Mouse (Mus musculus) forebrain, embryonic 14.5 days (tissue): ENCODE measurements at regions not wholly inside any gene's neighbourhood (a gene's known extent, or its start where the extent isn't known, plus 50 kb on each side); places are given as distances from the start of the nearest gene placed in this dataset.

Experiments used
- ATAC-seq: fragments of 200-750 bp; cut with Nextera tagmentation; 2 replicates; pipeline ENCODE4 v1.8.0; 2017; ENCODE audit warnings: mild to moderate bottlenecking, moderate library complexity
- DNase-seq: peaks from one replicate; pipeline ENCODE4 v3.0.0-alpha.2; 2015; ENCODE audit warnings: low spot score
- H3K27ac ChIP-seq: fragments of 300-500 bp; sonication (generic); 2 replicates; pipeline ENCODE4 v1.5.1; 2014; ENCODE audit warnings: low read depth, mild to moderate bottlenecking, control low read depth, low read length, moderate library complexity
- H3K27me3 ChIP-seq: fragments of 300-500 bp; sonication (generic); replicated peaks from 2 replicates; pipeline ENCODE4 v1.6.1; 2014; ENCODE audit warnings: low read length, control low read depth, mixed read lengths; ENCODE audit not compliant: control insufficient read depth, insufficient read depth
- H3K36me3 ChIP-seq: fragments of 300-500 bp; sonication (generic); 2 replicates; pipeline ENCODE4 v1.6.1; 2014; ENCODE audit warnings: low read length, control low read depth; ENCODE audit not compliant: control insufficient read depth, insufficient read depth
- H3K4me1 ChIP-seq: fragments of 300-500 bp; sonication (generic); 2 replicates; pipeline ENCODE4 v1.6.1; 2014; ENCODE audit warnings: antibody characterized with exemption, low read length, control low read depth; ENCODE audit not compliant: control insufficient read depth, insufficient read depth
- H3K4me2 ChIP-seq: fragments of 300-500 bp; sonication (generic); 2 replicates; pipeline ENCODE4 v1.6.1; 2014; ENCODE audit warnings: mild to moderate bottlenecking, control low read depth, low read length
- H3K4me3 ChIP-seq: fragments of 300-500 bp; sonication (generic); 2 replicates; pipeline ENCODE4 v1.5.1; 2014; ENCODE audit warnings: low read depth, low read length, control low read depth
- H3K9ac ChIP-seq: fragments of 300-500 bp; sonication (generic); 2 replicates; pipeline ENCODE4 v1.6.1; 2014; ENCODE audit warnings: mild to moderate bottlenecking, low read length, control low read depth, moderate library complexity
- H3K9me3 ChIP-seq: fragments of 300-500 bp; sonication (generic); replicated peaks from 2 replicates; pipeline ENCODE4 v1.6.1; 2016; ENCODE audit warnings: low read length, control low read depth, mixed read lengths; ENCODE audit not compliant: control insufficient read depth
- WGBS: fragments of 180-500 bp; shearing (Covaris S2); extraction: QIAGEN DNeasy Blood & Tissue Kit; methylation state at CpG from one replicate; pipeline ENCODE4 v1.1.7; 2014; 5-methylcytosine and 5-hydroxymethylcytosine counted together

DNA sequence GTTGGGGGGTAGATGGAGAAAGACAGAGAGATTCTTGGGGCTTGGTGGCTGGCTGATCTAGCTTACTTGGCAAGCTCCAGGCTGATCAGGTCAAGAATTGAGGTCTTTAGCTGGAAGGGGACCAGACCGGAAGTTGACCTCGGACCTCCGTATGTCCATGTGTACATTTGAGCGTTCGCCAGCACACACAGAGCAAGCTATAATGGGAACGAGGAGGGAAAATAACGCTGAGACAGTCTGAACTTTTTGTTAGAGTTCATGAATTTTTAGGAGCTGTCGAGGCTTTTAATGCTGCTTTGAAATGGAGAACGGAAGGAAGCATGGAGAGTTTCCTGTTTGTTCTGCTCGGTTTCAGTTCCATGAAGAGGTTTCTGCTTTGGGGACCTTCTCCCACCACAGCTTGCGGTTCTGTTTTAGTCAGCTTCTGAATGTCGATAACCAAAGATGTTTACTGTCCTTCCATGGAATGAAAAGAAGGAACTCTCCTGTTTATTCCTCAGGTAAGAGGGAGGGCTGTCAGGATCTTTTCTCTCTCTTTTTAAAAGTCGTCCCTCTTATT is 226.0 kb upstream of the Pkn2 start:
- WGBS: 63% methylated on average over 13 of the region's 13 CpGs
- Histone ChIP-seq H3K36me3 (no peaks in the 10 kb centered on the region), H3K4me3 (no peak overlapping the region), H3K4me1 (peaks cover 12% of the 10 kb centered on the region; the same call in 1 of the 2 replicates), H3K9me3 (no peaks in the 10 kb centered on the region), H3K4me2 (no peak overlapping the region), H3K9ac (no peak overlapping the region), H3K27me3 (no peaks in the 10 kb centered on the region), H3K27ac (no peak overlapping the region)
- ATAC-seq (no peak), DNase-seq (no peak)

DNA sequence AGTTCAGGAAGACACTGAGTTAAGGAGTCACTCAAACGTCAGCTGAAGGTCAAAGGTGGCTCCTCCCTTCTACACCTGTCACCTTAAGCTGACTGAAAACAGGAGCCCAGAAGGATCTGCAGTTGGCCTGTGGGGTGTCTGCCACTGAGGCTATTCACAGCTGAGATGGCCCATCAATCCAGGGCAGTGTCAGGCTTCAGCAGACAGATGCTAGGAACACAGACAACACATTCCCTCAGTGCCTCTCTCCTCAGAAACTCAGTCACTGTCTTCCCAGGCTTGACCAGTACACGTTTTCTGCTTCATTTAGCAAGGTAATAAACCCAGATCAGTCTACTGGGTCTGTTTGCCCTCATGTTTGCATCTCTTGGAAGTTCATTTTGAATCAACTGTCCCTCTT is 222.9 kb upstream of the Pkn2 start:
- Histone ChIP-seq H3K4me2 (no peak overlapping the region), H3K4me3 (no peak overlapping the region), H3K27ac (no peak overlapping the region), H3K4me1 (peaks cover 15% of the 10 kb centered on the region; the same call in 1 of the 2 replicates), H3K36me3 (no peaks in the 10 kb centered on the region), H3K9ac (no peak overlapping the region), H3K27me3 (no peaks in the 10 kb centered on the region), H3K9me3 (no peaks in the 10 kb centered on the region)
- DNase-seq (no peak), ATAC-seq (no peak)
- WGBS: 56% methylated on average over 2 of the region's 2 CpGs

DNA sequence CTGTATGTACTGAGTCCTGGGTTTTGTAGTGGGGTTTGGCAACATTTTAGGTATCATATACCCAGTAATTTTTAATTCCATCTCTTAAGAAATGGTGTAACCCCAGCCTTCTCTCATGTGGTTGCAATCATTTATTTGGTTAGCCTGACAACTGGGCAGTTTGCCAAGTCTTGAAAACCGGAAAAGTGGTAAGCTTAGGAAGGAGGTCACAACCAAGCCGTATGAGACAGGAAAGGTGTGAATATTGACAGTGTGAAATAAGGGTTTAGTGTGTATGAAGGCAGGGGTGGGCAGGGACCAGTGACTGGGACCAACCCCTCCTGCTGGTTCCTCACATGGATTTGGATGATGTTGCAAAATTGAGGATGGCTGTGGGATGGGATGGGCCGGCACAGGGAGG is 221.5 kb upstream of the Pkn2 start:
- no peak for ATAC-seq
- peak; percentile 68 for DNase-seq
- no peak overlapping the region for H3K9ac ChIP-seq
- H3K4me3 ChIP-seq: no peak overlapping the region
- no peak overlapping the region for H3K27ac ChIP-seq
- 25% methylated on average over 3 of the region's 3 CpGs for WGBS
- H3K36me3 ChIP-seq: no peaks in the 10 kb centered on the region
- no peaks in the 10 kb centered on the region for H3K9me3 ChIP-seq
- no peak overlapping the region for H3K4me2 ChIP-seq
- H3K4me1 ChIP-seq: peaks cover 15% of the 10 kb centered on the region; the same call in 1 of the 2 replicates
- H3K27me3 ChIP-seq: no peaks in the 10 kb centered on the region; the same call in 1 of the 2 replicates

DNA sequence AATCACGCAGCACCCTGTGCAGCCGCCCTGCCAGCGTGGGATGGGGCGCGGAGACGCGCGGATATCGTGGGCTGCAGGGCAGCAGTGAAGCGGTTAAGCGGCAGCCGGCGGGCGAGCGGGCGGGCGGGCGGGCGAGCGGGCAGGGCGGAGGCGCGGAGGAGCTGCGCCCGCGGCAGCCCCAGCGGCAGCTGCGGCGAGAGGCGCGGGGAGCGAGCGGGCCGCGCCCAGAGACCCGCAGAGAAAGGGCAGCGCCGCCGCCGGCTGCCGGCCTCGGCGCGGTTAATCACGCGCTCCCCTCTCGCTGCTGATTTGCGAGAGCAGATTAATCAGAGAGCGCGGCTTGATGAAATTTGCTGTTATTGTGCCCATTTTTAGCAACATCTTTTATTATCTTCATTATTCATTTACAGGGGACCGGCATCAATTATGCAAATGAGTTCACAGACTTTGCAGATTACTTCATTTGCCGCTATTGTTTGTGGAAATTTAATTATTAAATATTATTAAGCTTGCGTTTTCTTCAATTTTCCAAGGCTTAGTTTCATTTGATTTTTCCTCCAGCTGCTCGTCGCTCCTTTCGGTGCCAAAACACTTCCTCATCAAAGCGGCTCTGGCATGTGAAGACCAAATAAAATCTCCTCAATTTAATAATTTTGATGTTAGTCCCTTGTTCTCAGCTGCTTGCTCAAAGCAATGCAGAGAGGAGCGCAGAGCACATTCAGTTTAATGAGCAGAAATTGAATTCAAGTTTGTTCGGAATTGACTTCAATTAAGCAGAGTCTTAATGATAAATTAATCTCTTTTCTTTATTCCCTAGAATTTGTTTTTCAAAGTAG is 219.2 kb upstream of the Pkn2 start:
- peak overlapping the region; percentile 71 for H3K9ac ChIP-seq
- no peaks in the 10 kb centered on the region; the same call in 1 of the 2 replicates for H3K27me3 ChIP-seq
- peak; percentile 91 for ATAC-seq
- no peaks in the 10 kb centered on the region for H3K9me3 ChIP-seq
- H3K4me1 ChIP-seq: peaks cover 11% of the 10 kb centered on the region; the same call in 1 of the 2 replicates
- peak; percentile 85 for DNase-seq
- peak overlapping the region; percentile 35 for H3K4me3 ChIP-seq
- H3K27ac ChIP-seq: peak overlapping the region; percentile 71
- 1% methylated on average over 48 of the region's 59 CpGs for WGBS
- no peaks in the 10 kb centered on the region for H3K36me3 ChIP-seq
- peak overlapping the region; percentile 67 for H3K4me2 ChIP-seq

DNA sequence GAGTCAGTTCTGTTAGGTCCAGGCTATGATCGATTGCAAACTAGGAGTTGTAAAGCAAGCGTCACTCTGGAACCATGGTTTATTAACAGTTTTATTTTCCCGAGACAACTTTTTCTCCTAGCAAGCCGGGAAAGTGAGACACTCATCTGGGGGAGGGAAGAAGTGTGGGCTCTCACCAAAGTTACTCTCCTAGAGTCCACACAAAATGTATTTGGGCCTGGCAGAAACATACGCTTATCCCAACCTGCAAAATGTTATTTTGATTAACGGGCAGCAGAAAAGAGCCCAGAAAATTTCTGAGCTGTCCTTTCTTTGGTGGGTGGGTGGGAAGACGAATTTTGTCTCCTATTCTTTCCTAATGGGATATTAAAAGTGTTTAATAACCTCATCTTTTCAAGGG is 218.4 kb upstream of the Pkn2 start:
- peak overlapping the region; percentile 67 for H3K4me2 ChIP-seq
- no peak for ATAC-seq
- no peak for DNase-seq
- peak overlapping the region; percentile 71; the same call in 1 of the 2 replicates for H3K27ac ChIP-seq
- peak overlapping the region; percentile 35 for H3K4me3 ChIP-seq
- H3K9me3 ChIP-seq: no peaks in the 10 kb centered on the region
- H3K9ac ChIP-seq: peak overlapping the region; percentile 71; the same call in 1 of the 2 replicates
- WGBS: 71% methylated on average over 7 of the region's 7 CpGs
- H3K36me3 ChIP-seq: no peaks in the 10 kb centered on the region
- no peaks in the 10 kb centered on the region; the same call in 1 of the 2 replicates for H3K27me3 ChIP-seq
- peaks cover 11% of the 10 kb centered on the region; the same call in 1 of the 2 replicates for H3K4me1 ChIP-seq

DNA sequence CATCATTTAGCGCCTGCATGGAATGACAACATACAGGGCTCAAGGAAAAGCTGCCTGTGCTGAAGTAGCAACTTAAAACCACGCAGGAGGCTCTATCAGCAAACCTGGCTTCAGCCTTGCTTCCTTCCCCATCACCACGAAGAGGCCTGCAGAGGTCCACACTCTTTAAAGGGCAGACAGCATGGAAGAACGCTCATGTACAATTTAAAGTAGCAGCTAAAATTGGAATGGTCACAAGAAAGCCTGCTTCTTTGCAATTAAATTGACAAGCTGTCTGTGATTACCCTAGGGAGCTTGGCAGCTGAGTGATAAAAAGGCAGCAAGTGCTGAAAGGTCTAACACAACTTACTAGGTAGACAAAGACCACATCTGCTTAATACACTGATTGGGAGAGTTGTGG is 210.4 kb upstream of the Pkn2 start:
- H3K9me3 ChIP-seq: no peaks in the 10 kb centered on the region
- H3K9ac ChIP-seq: no peak overlapping the region
- ATAC-seq: peak; percentile 34; the same call in 1 of the 2 replicates
- no peaks in the 10 kb centered on the region for H3K27me3 ChIP-seq
- H3K36me3 ChIP-seq: no peaks in the 10 kb centered on the region
- H3K27ac ChIP-seq: no peak overlapping the region
- peak; percentile 45 for DNase-seq
- H3K4me2 ChIP-seq: no peak overlapping the region
- 38% methylated on average over 4 of the region's 4 CpGs for WGBS
- H3K4me3 ChIP-seq: no peak overlapping the region
- no peaks in the 10 kb centered on the region; the same call in 1 of the 2 replicates for H3K4me1 ChIP-seq

DNA sequence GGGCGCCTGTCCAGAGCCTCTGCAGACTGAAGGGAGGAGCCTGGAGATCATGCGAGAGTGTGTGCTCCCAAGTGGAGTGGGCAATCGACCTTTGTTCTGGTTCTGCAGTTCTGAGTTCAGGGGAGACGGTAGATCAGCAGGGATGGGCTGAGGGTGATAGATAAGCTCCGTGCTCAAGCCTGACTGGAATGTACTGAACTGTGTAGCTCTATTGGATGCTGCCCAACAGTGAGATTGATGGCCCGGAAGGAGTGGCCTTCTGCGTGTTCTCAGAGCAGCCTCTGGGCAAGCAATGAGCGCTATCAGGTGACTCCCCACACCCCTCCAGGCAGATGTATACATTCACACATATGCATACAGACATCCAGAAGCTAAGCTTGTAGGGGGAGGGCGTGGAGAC is 209.1 kb upstream of the Pkn2 start:
- no peaks in the 10 kb centered on the region for H3K27me3 ChIP-seq
- H3K4me1 ChIP-seq: no peaks in the 10 kb centered on the region; the same call in 1 of the 2 replicates
- no peak for DNase-seq
- WGBS: 73% methylated on average over 9 of the region's 9 CpGs
- H3K9me3 ChIP-seq: no peaks in the 10 kb centered on the region
- no peak for ATAC-seq
- H3K27ac ChIP-seq: no peak overlapping the region
- H3K4me2 ChIP-seq: no peak overlapping the region
- no peak overlapping the region for H3K9ac ChIP-seq
- H3K4me3 ChIP-seq: no peak overlapping the region
- H3K36me3 ChIP-seq: no peaks in the 10 kb centered on the region

DNA sequence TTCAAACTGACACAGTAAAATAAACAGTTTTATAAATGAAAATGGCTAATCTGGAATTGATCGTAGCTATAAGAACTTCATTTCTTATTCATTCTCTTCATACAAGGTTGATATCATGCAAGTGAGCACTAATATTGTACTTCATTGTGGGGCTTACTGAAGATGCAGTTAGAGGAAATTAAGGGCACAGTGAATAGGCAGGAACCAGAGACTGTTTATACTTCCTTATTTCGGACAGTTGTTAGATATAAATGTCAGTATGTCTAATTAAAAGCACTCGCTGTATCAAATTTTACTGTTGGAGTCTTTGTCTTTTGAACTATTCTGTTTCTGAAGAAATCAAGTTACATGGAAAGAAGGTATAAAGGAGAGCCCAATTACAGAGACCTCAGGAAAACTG is 208.5 kb upstream of the Pkn2 start:
- WGBS: 94% methylated on average over 3 of the region's 3 CpGs
- DNase-seq: no peak
- H3K4me2 ChIP-seq: no peak overlapping the region

DNA sequence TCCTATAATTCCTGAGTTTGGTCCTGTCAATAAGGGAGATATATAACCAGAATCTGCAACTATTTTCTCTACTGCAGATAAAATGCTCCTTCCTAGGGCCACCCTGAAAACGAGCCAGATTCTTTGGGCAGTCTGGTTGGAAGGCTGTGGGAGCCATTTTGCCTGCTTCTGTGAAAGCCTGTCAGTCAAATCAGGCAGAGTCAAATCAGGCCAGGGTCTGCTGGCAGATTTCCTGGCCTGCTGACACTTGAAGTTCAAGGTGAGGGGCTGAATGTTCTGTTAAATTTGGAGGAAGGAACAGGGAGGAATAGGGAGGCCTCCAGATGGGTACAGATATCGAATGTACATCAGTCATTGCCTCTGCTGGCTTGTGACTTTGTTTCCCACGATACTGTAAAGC is 206.0 kb upstream of the Pkn2 start:
- WGBS: 71% methylated on average over 3 of the region's 3 CpGs
- no peak overlapping the region for H3K9ac ChIP-seq
- no peak overlapping the region for H3K4me3 ChIP-seq
- H3K4me1 ChIP-seq: no peaks in the 10 kb centered on the region; the same call in 1 of the 2 replicates
- no peak overlapping the region for H3K4me2 ChIP-seq
- no peak for ATAC-seq
- no peaks in the 10 kb centered on the region for H3K9me3 ChIP-seq
- H3K27me3 ChIP-seq: no peaks in the 10 kb centered on the region
- DNase-seq: no peak
- H3K36me3 ChIP-seq: no peaks in the 10 kb centered on the region
- H3K27ac ChIP-seq: no peak overlapping the region

More for the DNA sequence above, 208.5 kb upstream of the Pkn2 start:
- Histone ChIP-seq H3K4me3 (no peak overlapping the region), H3K4me1 (no peaks in the 10 kb centered on the region; the same call in 1 of the 2 replicates), H3K27me3 (no peaks in the 10 kb centered on the region), H3K36me3 (no peaks in the 10 kb centered on the region), H3K27ac (no peak overlapping the region), H3K9ac (no peak overlapping the region), H3K9me3 (no peaks in the 10 kb centered on the region)
- ATAC-seq: no peak
